Mouse (Mus musculus): ENCODE measurements around the gene Soat1. TPM values are rescaled to one million over a fixed set of nuclear protein-coding genes. Genes with fewer than 3 reads are reported as not detected.
"Not testable (repeated sequence)": the region's sequence is repeated elsewhere in the genome, so short reads cannot be mapped to it uniquely, and the experiment has no call there.

Soat1 gene
- polyA plus RNA-seq, 1 experiment from 2014 or later = 36.8 TPM

- no peaks in the 10 kb centered on the region for H3K27me3 ChIP-seq (ENCODE audit: insufficient read depth, low read length)
- H3K27ac ChIP-seq (ENCODE audit: low read depth) = no peak overlapping the region
- DNase-seq (peak; percentile 66), ATAC-seq (ENCODE audit: insufficient read depth) (peak; percentile 62; the same call in 1 of the 2 replicates)
- no peak for TF ChIP-seq CTCF (IDR thresholded peaks at IDR 0.05; ENCODE audit: low read depth)
- H3K9ac ChIP-seq = no peak overlapping the region
- H3K4me1 ChIP-seq (ENCODE audit: insufficient read depth) = no peaks in the 10 kb centered on the region
- H3K36me3 ChIP-seq (ENCODE audit: insufficient read depth) = no peaks in the 10 kb centered on the region
- H3K4me3 ChIP-seq (ENCODE audit: low read depth, low read length) = no peak overlapping the region
- H3K4me2 ChIP-seq = no peak overlapping the region
- no peaks in the 10 kb centered on the region for H3K9me3 ChIP-seq (ENCODE audit: low read depth, low read length)
- 42% methylated on average over 3 of the region's 3 CpGs for WGBS
Measured at GRCm38 (mm10) chr1:156408004-156408403, 66.1 kb downstream of the Soat1 start.

- no peak overlapping the region for H3K4me2 ChIP-seq
- H3K9me3 ChIP-seq (ENCODE audit: low read depth, low read length) = no peaks in the 10 kb centered on the region
- no peak for TF ChIP-seq CTCF (IDR thresholded peaks at IDR 0.05; ENCODE audit: low read depth)
- no peaks in the 10 kb centered on the region for H3K4me1 ChIP-seq (ENCODE audit: insufficient read depth)
- no peak overlapping the region for H3K4me3 ChIP-seq (ENCODE audit: low read depth, low read length)
- H3K27ac ChIP-seq (ENCODE audit: low read depth) = no peak overlapping the region
- DNase-seq (no peak), ATAC-seq (ENCODE audit: insufficient read depth) (no peak)
- H3K36me3 ChIP-seq (ENCODE audit: insufficient read depth) = no peaks in the 10 kb centered on the region
- H3K27me3 ChIP-seq (ENCODE audit: insufficient read depth, low read length) = no peaks in the 10 kb centered on the region
- no peak overlapping the region for H3K9ac ChIP-seq
- WGBS = 38% methylated on average over 10 of the region's 10 CpGs
Measured at GRCm38 (mm10) chr1:156403251-156403650, 70.9 kb downstream of the Soat1 start.

DNA sequence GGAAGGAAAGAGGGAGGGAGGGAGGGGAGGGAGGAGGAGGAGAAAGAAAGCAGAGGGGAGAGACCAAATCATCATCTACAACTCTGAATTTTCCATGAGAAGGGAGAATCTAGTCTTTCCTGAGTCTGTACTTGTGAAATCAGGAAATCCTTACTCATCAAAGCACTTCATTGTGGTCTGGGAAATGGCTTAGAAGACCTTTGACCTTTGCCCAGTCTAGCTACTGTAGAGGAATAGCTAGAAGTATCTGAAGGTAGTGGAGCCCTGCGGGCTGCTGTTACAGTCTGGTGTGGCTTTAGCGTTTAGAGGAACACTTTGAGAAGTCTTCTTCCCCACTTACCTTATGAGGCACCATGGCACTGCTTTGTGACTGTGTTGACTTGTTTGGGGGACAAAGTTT is 71.6 kb downstream of the Soat1 start:
- Histone ChIP-seq H3K9me3 (ENCODE audit: low read depth, low read length) (no peaks in the 10 kb centered on the region), H3K4me3 (ENCODE audit: low read depth, low read length) (no peak overlapping the region), H3K9ac (no peak overlapping the region), H3K4me1 (ENCODE audit: insufficient read depth) (no peaks in the 10 kb centered on the region), H3K36me3 (ENCODE audit: insufficient read depth) (no peaks in the 10 kb centered on the region), H3K27me3 (ENCODE audit: insufficient read depth, low read length) (no peaks in the 10 kb centered on the region), H3K4me2 (no peak overlapping the region), H3K27ac (ENCODE audit: low read depth) (no peak overlapping the region)
- no peak for ATAC-seq (ENCODE audit: insufficient read depth)
- 65% methylated on average over 2 of the region's 2 CpGs for WGBS
- DNase-seq = no peak
- no peak for TF ChIP-seq CTCF (IDR thresholded peaks at IDR 0.05; ENCODE audit: low read depth)

DNA sequence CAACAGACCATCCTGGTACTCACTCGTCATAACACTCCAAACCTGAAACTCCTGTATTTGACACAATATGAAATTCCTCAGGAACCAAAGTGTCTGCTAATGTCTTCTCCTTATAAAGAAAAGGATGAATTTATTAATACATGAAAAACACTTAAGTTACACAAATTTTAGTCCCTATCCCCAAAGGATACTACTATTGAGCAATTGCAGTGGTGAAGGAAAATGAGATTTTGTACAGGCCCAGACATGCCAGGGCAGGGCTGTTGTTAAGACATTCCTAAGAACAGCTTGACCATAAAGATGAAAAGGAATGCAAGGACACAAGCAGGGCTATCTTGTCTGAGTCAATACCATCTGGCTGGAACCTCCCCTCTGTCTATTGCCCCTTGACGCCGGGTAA is 74.0 kb downstream of the Soat1 start:
- WGBS = 54% methylated on average over 3 of the region's 3 CpGs
- H3K4me3 ChIP-seq (ENCODE audit: low read depth, low read length); H3K9me3 ChIP-seq (ENCODE audit: low read depth, low read length); H3K36me3 ChIP-seq (ENCODE audit: insufficient read depth); ATAC-seq (ENCODE audit: insufficient read depth); H3K9ac ChIP-seq; H3K4me1 ChIP-seq (ENCODE audit: insufficient read depth); DNase-seq; H3K27ac ChIP-seq (ENCODE audit: low read depth); H3K4me2 ChIP-seq; H3K27me3 ChIP-seq (ENCODE audit: insufficient read depth, low read length): not testable (repeated sequence)

GRCm38 (mm10) chr1:156393148-156393547 is 81.0 kb downstream of the Soat1 start:
- no peak overlapping the region for H3K4me2 ChIP-seq
- H3K4me1 ChIP-seq (ENCODE audit: insufficient read depth) = no peaks in the 10 kb centered on the region
- H3K4me3 ChIP-seq (ENCODE audit: low read depth, low read length) = no peak overlapping the region
- DNase-seq (no peak), ATAC-seq (ENCODE audit: insufficient read depth) (no peak)
- TF ChIP-seq CTCF (IDR thresholded peaks at IDR 0.05; ENCODE audit: low read depth) = no peak
- H3K36me3 ChIP-seq (ENCODE audit: insufficient read depth) = no peaks in the 10 kb centered on the region
- WGBS = 63% methylated on average over 4 of the region's 4 CpGs
- no peak overlapping the region for H3K9ac ChIP-seq
- no peak overlapping the region for H3K27ac ChIP-seq (ENCODE audit: low read depth)
- no peaks in the 10 kb centered on the region for H3K27me3 ChIP-seq (ENCODE audit: insufficient read depth, low read length)
- no peaks in the 10 kb centered on the region for H3K9me3 ChIP-seq (ENCODE audit: low read depth, low read length)

DNA sequence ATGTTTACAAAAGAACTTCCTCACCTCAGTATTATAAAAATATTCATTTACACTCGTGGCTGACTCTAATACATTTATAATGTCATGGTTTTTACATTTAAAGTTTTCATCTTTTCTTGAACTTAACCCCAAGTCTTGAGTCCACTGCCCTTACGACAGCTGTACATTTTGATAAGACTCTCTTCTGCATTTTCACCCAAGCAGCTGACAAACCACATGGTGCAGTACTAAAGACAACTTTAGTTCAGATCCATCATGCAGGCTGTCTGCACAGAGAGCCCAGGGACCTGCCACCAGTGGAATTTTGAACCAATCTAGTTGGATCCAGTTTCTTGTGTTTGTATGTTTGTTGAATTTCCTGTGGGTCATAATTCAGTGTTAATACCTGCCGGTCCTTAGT is 87.3 kb downstream of the Soat1 start:
- Histone ChIP-seq H3K27me3 (ENCODE audit: insufficient read depth, low read length) (no peaks in the 10 kb centered on the region), H3K9ac (no peak overlapping the region), H3K27ac (ENCODE audit: low read depth) (no peak overlapping the region), H3K4me2 (no peak overlapping the region), H3K4me3 (ENCODE audit: low read depth, low read length) (no peak overlapping the region), H3K9me3 (ENCODE audit: low read depth, low read length) (no peaks in the 10 kb centered on the region), H3K4me1 (ENCODE audit: insufficient read depth) (no peaks in the 10 kb centered on the region), H3K36me3 (ENCODE audit: insufficient read depth) (no peaks in the 10 kb centered on the region)
- TF ChIP-seq CTCF (IDR thresholded peaks at IDR 0.05; ENCODE audit: low read depth) = no peak
- ATAC-seq (ENCODE audit: insufficient read depth) = no peak
- DNase-seq = no peak
- WGBS = 44% methylated on average over 3 of the region's 3 CpGs

GRCm38 (mm10) chr1:156386232-156386631 is 87.9 kb downstream of the Soat1 start:
- no peak for TF ChIP-seq CTCF (IDR thresholded peaks at IDR 0.05; ENCODE audit: low read depth)

DNA sequence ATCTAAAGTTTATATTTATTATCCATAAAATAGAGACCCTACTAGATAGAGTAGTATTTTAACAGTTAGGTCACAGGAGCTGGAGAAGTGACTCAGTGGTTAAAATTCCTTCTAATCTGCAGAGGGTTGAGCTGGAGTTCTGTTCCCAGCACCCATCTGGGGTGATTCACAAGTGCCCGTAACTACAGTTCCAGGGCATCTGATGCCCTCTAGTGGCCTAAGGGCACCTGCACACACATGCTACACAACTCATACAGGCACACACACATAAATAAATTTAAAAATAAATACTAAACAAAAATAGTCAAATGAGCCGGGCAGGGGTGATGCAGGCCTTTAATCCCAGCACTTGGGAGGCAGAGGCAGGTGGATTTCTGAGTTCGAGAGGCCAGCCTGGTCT is 92.9 kb downstream of the Soat1 start:
- no peaks in the 10 kb centered on the region for H3K27me3 ChIP-seq (ENCODE audit: insufficient read depth, low read length)
- H3K4me3 ChIP-seq (ENCODE audit: low read depth, low read length) = no peak overlapping the region
- DNase-seq (no peak), ATAC-seq (ENCODE audit: insufficient read depth) (no peak)
- no peak overlapping the region for H3K27ac ChIP-seq (ENCODE audit: low read depth)
- 84% methylated on average over 3 of the region's 3 CpGs for WGBS
- no peak overlapping the region for H3K9ac ChIP-seq
- no peaks in the 10 kb centered on the region for H3K36me3 ChIP-seq (ENCODE audit: insufficient read depth)
- TF ChIP-seq CTCF (IDR thresholded peaks at IDR 0.05; ENCODE audit: low read depth) = no peak
- H3K4me1 ChIP-seq (ENCODE audit: insufficient read depth) = no peaks in the 10 kb centered on the region
- H3K4me2 ChIP-seq = no peak overlapping the region
- no peaks in the 10 kb centered on the region for H3K9me3 ChIP-seq (ENCODE audit: low read depth, low read length)

More at GRCm38 (mm10) chr1:156386232-156386631, 87.9 kb downstream of the Soat1 start:
- WGBS = 72% methylated on average over 4 of the region's 4 CpGs
- ATAC-seq (ENCODE audit: insufficient read depth) (no peak), DNase-seq (no peak)
- Histone ChIP-seq H3K4me3 (ENCODE audit: low read depth, low read length) (no peak overlapping the region), H3K4me2 (no peak overlapping the region), H3K4me1 (ENCODE audit: insufficient read depth) (no peaks in the 10 kb centered on the region), H3K36me3 (ENCODE audit: insufficient read depth) (no peaks in the 10 kb centered on the region), H3K9ac (no peak overlapping the region), H3K9me3 (ENCODE audit: low read depth, low read length) (no peaks in the 10 kb centered on the region), H3K27me3 (ENCODE audit: insufficient read depth, low read length) (no peaks in the 10 kb centered on the region), H3K27ac (ENCODE audit: low read depth) (no peak overlapping the region)

Other genes starting within 250 kb of the Soat1 start
- 1.4 TPM in 2 replicates for gene Tdrd5, start 170.7 kb downstream of the Soat1 start, polyA plus RNA-seq (2014; fragmentation: Nextera tagmentation; extraction: Ambion mirVana)
- not detected in 2 replicates for gene Nphs2, start 163.6 kb downstream of the Soat1 start, polyA plus RNA-seq (2014; fragmentation: Nextera tagmentation; extraction: Ambion mirVana)
- 926 and 939 TPM in 2 replicates for gene Gm2000, start 108.3 kb downstream of the Soat1 start, polyA plus RNA-seq (2014; fragmentation: Nextera tagmentation; extraction: Ambion mirVana)
- gene Axdnd1, start 53.2 kb downstream of the Soat1 start, polyA plus RNA-seq (2014; fragmentation: Nextera tagmentation; extraction: Ambion mirVana) = 0.12 and 0.50 TPM in 2 replicates
- gene Gm10031, start 49.7 kb upstream of the Soat1 start, polyA plus RNA-seq (2014; fragmentation: Nextera tagmentation; extraction: Ambion mirVana) = 0.42 and 0.85 TPM in 2 replicates
- 6.0 and 6.2 TPM in 2 replicates for gene Abl2, start 84.5 kb upstream of the Soat1 start, polyA plus RNA-seq (2014; fragmentation: Nextera tagmentation; extraction: Ambion mirVana)
- 8.3 and 8.7 TPM in 2 replicates for gene Tor3a, start 200.0 kb upstream of the Soat1 start, polyA plus RNA-seq (2014; fragmentation: Nextera tagmentation; extraction: Ambion mirVana)
- 29.5 and 31.1 TPM in 2 replicates for gene Fam20b, start 244.8 kb upstream of the Soat1 start, polyA plus RNA-seq (2014; fragmentation: Nextera tagmentation; extraction: Ambion mirVana)